Mouse (Mus musculus) hematopoietic stem cell, adult 5-6 weeks (primary cell): ENCODE data around the gene Olfr513. TPM values are rescaled to one million over a fixed set of nuclear protein-coding genes. Genes with fewer than 3 reads are reported as not detected.

Experiments
- ATAC-seq, 2 experiments: fragments of 125-278 bp in 1 of 2; replicated peaks in 1 of 2; 2 replicates each; pipeline ENCODE4 v1.8.0; 2016 to 2017; ENCODE audit warnings: inconsistent platforms in 2 of 2, mild to moderate bottlenecking in 2 of 2, moderate number of reproducible peaks in 2 of 2, low read depth in 1 of 2, moderate TSS enrichment in 1 of 2; ENCODE audit not compliant: low FRiP score in 2 of 2, poor library complexity in 2 of 2, severe bottlenecking in 2 of 2, insufficient read depth in 1 of 2, low TSS enrichment in 1 of 2
- total RNA-seq: library from RNA; stranded (forward); fragments of 172-1452, 232-1000 nt; gene quantifications from 2 replicates; pipeline ENCODE4 v1.2.3, GENCODE M21; 2017

Olfr513 gene
- not detected in 2 replicates for total RNA-seq

DNA sequence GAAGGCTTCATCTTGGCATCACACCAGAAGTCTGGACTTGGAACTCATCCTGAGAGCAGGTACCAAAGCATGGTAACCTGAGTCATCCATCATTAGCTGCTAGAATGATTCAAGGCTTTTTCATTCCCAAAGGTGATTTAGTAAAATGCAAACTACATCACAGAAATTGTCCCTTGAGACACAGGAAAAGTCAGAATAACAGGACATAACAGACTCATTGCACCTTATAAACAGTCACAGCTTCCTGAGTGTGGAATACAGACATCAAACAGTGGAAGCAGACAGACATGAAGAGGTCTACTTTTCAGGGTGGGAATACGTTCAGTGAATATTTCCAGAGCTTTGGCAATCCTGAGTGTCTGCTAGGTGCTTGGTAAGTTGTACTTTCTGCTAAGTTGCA, at the start of gene Olfr513:
TSS of gene Olfr513 (plus strand) at position 301 of the 400 bp plus-strand sequence.
- no peak for ATAC-seq

DNA sequence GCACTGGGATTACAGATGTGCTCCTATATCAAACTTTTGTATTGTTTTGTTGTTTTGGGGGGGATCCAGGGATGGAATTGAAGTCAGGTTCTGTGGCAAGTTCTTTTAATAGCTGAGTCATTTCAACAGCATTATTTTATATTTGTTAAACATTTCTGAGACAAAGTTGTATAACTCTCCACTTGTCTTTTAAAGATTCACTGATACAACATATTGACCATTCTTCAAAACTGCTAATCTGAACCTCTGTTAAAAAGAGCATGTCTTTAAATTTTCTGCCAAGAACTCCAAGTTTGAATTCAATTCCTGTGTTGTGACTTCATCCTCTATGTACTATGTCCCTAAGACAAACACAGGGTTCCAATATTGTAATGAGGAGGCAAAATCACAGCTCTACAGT, 37.8 kb upstream of the Olfr513 start, which contains the start of gene Olfr512:
TSS of gene Olfr512 (plus strand) at position 301 of the 400 bp plus-strand sequence.
- no peak for ATAC-seq

DNA sequence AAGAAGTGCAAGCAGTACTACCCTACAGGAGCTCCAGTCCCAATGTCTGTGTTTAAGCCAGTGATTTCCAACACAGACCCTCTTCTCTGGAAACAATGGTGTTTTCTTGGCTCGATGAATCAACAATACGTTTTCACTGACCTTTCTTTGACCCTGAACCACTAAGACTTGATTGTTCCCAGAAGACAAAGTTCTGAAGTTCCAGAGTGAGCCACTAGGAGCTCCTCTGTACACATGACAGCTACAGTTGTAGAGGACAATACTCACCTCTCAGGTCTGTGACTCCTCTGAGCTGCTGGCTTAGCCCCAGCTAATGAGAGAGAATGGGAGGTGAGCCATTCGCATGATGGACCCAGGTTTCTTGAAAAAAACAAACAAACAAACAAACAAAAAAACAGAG, 9.6 kb downstream of the Olfr513 start:
- ATAC-seq, result no peak

DNA sequence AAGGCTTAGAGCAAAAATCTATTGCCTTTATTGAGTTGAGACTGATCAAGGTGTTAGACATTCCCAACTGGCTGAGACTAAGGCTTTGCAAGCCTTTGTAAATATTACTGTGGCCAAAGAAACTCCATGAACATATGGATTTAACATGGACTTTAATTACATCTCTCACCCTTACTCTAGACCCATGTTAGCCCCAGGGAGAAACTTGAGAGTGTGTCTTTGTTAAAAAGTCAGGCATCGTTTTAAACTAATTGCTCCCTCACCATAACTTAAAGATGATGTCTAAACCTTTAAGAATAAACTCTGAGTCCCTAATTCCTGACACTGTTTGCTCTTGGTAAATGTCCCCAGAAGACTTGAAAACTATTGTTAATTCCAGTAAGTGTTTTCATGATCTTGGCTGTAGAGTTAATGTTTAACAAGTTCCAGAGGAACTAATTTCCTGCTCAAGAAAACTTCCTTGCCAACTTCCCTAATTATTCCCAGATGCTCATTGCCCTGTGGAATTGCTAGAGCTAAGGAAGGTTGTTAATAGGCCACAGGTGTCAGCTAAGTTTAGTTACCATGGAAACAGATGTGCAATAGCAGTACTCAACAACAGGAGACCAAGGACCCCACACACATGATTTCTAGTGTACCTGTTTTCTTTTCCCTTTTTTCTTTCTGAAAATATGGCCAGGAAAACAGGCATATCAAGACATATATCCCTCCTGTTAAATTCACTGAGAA, 46.6 kb downstream of the Olfr513 start:
- no peak for ATAC-seq

Other genes starting within 250 kb of the Olfr513 start
- gene Olfr502, start 225.9 kb upstream of the Olfr513 start, total RNA-seq, result not detected in 2 replicates
- not detected in 2 replicates for gene Olfr503, start 206.4 kb upstream of the Olfr513 start, total RNA-seq
- not detected in 2 replicates for gene Olfr504, start 185.2 kb upstream of the Olfr513 start, total RNA-seq
- not detected in 2 replicates for gene Olfr506, start 140.2 kb upstream of the Olfr513 start, total RNA-seq
- gene Olfr507, start 129.2 kb upstream of the Olfr513 start, total RNA-seq, result not detected in 2 replicates
- not detected in 2 replicates for gene Olfr508, start 121.0 kb upstream of the Olfr513 start, total RNA-seq
- not detected in 2 replicates for gene Olfr509, start 99.1 kb upstream of the Olfr513 start, total RNA-seq
- not detected in 2 replicates for gene Olfr510, start 84.6 kb upstream of the Olfr513 start, total RNA-seq
- gene Olfr512, start 37.7 kb upstream of the Olfr513 start, total RNA-seq, result not detected in 2 replicates
- gene Olfr514, start 75.0 kb downstream of the Olfr513 start, total RNA-seq, result not detected in 2 replicates
- gene Olfr516, start 99.6 kb downstream of the Olfr513 start, total RNA-seq, result not detected in 2 replicates
- gene Olfr517, start 121.4 kb downstream of the Olfr513 start, total RNA-seq, result not detected in 2 replicates
- not detected in 2 replicates for gene Olfr518, start 134.0 kb downstream of the Olfr513 start, total RNA-seq
- not detected in 2 replicates for gene Olfr519, start 143.4 kb downstream of the Olfr513 start, total RNA-seq
- gene Nlrp10, start 179.2 kb downstream of the Olfr513 start, total RNA-seq, result 7.6 and 8.3 TPM in 2 replicates
- gene Eif3f, start 183.4 kb downstream of the Olfr513 start, total RNA-seq, result 66.9 and 85.4 TPM in 2 replicates
- gene Tub, start 199.4 kb downstream of the Olfr513 start, total RNA-seq, result not detected in 2 replicates